Mouse (Mus musculus) gastrocnemius, postnatal 25 days (tissue): ENCODE results near the gene Med22. TPM values are rescaled to one million over a fixed set of nuclear protein-coding genes. Genes with fewer than 3 reads are reported as not detected.
A peak's percentile ranks its signal among the peaks of the same experiment; 100 is the strongest.
"Not testable (repeated sequence)": the region's sequence is repeated elsewhere in the genome, so short reads cannot be mapped to it uniquely, and the experiment has no call there.

ENCODE experiments used
- DNase-seq: peaks from one replicate; pipeline ENCODE4 v3.0.0; 2022
- total RNA-seq, 2 experiments: library from RNA; stranded (reverse); gene quantifications; 1 replicate in 1 of 2; 2 replicates in 1 of 2; pipeline ENCODE4 v1.2.3; 2021

The Med22 gene
- total RNA-seq, 2 experiments from 2014 or later: 16.2 to 17.6 TPM

DNA sequence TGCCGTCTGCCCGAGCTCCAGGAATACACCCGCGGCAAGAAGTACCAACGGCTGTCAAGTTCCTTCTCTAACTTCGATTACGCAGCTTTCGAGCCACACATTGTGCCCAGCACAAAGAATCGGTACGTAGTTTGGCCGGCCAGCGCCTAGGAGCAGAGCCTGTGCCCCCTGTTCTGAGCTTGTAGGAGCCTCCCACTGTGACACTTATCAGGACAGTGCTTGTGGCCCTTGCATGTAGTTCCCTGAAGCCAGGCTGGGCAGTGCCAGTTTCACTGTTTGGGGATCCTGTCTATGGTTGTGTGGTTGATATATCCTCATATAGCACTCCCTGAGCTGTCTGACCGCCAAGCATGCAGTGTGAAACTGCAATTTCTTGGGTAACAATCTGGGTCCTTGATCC lies 6.3 kb upstream of the Med22 start:
- no peak for DNase-seq

DNA sequence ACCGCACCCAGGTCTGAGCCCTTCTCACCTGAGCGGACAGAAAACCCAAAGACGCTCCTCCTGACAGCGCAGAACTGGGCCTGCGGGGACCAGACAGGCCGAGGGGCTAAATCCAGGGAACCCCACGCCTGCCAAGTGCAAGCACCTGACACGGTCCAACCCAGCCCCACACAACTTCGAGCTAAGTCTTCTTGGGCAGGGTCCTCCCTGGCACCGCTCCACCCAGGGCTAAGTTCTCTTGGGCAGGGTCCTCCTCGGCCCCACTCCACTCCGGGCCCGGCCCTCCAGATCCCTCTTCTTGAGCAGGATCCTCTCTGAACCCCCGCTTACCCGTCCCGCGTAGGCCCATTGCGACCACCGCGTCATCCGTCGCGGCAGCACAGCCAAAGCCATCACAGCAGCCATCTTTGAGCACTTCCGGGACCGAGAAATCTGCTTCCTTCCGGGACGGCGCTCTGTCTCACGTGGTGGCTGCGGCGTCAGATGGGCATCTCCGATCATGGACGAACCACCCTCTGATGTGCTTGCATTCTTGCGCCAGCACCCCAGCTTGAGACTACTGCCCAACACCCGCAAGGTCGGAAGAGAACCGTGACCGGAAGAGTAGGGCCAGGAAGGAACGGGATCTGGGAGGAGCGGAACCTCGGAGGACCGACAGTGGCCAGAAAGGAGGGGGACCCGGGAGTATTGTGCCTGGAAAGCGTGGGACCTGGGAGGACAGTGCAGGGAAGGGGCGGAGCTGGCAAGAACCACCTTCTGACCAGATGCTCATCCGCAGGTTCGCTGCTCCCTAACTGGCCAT lies 5.7 kb upstream of the Med22 start, which contains the start of the genes Surf2 and Surf1:
Surf2 (plus strand) TSS at position 441 of the 802 bp plus-strand sequence.
Surf1 (minus strand) TSS at position 604 of the 802 bp plus-strand sequence.
- peak; percentile 71 for DNase-seq

DNA sequence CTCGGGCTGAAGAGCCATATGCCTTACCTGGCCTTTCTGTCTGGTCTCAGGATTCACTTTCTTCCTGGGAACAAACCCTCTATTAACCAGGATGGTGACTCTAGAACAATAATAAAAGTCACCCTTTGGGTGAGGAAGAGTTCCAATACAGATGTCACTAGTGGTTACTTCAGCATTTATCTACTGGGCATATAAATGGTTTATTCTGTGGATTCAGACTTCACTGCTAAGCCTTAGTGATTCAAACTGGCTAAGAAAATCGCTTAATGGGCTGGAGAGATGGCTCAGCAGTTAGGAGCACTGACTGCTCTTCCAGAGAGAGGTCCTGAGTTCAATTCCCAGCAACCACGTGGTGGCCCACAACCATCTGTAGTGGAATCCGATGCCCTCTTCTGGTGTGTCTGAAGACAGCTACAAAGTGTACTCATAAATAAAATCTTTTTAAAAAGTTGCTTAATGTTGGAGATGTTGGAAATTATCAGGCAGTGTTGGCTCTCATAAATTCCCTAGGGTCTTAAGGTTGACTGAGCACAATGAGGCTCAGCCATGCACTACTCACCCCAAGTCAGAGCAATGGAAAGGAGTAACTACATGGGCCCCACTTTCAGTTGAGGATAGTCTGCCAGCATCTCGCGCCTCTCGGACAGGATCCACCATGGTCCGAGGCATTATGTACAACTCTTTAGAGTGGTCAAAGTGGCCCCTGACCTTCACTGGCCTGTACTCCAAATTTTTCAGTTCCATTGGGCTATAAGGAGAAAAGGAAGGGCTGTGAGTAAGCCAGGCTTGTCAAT lies 3.9 kb upstream of the Med22 start:
- DNase-seq: no peak

DNA sequence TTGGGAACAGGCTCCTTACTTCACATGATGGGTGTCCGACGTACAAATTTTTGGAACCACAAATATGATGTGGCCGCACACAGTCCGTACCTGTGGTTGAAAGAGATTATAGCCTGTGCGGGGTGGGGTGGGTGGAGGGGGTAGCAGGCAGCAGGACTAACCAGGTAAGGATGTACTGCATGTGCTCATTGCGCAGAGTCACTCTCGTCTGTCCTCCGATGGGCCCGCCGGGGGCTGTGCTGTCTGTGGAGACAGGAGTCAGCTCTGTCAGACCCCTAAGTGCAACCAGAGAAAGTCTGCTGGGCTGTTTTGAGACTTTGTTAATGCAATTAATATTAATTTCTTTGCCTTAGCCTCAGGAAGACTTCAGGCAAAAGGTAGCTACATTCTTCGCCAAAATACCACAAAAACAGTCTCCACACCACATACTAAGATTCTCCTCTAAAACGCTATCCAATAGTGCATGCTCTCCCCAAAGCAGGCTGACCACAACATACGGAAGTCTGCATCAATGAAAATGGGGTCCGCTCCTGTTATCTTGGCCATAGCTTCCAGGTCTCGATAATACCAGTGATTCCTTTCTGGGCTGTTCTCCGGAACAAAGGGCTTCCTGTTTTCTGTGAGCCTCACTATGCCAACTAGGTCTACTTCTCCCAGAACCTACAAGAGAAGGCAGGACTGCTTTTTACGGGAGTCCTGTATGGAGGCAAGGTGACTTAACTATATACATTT lies 3.1 kb upstream of the Med22 start:
- no peak for DNase-seq

DNA sequence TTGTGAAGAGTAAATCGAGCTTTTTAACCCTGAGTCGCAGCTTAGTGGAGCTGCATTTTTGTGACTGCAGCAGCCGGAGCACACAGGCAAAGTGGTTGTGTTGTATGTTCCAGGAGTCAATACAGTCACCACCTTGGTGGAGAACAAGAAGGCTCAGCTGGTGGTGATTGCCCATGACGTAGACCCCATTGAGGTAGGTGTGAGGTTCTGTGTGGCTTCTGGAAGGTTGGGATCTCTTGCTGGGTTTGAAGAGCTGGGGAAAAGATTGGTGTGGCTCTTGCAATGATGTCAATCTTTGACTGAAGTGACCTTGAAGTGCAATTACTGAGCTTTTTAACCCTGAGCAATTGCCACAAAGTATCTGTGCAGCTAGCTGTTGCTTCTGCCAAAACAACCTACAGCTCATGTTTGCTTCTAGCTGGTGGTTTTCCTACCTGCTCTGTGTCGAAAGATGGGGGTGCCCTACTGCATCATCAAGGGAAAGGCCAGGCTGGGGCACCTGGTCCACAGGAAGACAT lies 1.8 kb upstream of the Med22 start:
- no peak for DNase-seq

DNA sequence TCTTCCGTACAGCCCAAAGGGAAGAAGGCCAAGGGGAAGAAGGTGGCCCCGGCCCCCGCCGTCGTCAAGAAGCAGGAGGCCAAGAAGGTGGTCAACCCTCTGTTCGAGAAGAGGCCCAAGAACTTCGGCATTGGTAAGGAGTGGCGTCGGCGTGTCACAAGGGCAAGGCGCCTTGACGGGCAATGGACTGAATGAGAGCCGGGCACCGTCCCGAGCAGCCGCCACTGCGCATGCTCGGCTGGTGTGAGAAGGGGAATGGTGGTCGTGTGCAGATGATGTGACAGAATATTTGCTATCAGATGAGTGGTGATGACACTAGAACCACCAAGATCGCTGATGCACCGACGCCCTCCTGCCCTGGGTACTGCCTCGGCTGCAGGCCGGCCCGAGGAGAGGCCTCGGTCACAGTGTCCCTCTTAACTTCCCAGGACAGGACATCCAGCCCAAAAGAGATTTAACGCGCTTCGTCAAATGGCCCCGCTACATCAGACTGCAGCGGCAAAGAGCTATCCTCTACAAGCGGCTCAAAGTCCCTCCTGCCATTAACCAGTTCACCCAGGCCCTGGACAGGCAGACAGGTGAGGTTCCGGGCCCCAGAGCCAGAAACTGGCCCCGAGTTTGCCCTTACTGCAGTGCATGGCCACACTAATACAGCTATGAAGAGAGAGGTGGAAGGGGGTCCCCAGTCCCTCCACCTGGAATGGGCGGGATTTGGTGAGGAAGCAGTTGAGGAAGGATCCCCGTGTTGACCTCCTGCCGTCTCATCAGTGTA lies 703 bp upstream of the Med22 start:
- no peak for DNase-seq

DNA sequence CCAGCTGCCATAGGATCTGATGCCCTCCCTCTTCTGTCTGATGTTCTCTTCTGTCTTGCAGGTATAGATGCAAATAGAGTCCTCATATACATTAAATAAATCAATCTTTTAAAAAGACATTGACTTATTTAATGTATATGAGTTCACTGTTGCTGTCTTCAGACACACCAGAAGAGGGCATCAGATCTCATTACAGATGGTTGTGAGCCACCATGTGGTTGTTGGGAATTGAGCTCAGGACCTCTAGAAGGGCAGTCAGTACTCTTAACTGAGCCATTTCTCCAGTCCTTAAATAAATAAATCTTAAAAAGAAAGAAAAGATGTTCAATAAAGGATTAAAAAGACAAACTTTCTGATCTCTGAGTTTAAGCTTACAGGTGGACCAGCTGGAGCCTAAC lies 1.1 kb downstream of the Med22 start:
- no peak for DNase-seq

DNA sequence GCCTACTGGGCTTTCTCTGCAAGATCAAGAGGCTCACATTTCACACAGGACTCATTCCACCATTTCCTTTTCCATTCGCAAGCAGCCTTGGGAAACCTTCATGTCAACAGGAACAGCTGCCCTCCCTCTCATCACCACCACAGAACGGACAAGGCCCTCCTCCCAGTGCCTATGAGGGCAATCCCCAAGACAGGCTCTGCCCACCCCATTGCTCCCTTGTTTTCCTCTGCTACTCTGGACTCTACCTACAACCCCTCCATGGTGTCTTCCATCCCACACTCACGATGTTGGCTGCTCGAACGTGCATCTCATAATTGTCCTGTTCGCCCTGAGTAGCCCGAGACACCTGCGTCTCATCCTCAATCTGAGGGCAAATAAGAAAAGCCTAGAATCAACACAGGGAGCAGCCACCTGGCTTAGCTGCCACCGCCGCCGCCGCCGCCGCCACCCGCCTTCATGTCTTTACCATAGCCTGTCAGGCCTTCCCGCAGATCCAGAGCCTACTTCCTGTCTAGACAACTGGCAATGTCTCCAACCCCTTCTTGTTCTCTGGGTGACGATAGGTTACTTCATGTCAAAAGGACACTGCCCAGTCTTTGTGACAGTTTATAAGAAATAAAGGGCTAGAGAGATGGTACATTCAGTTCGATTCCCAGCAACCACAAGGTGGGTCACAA lies 1.6 kb downstream of the Med22 start:
- DNase-seq: no peak

DNA sequence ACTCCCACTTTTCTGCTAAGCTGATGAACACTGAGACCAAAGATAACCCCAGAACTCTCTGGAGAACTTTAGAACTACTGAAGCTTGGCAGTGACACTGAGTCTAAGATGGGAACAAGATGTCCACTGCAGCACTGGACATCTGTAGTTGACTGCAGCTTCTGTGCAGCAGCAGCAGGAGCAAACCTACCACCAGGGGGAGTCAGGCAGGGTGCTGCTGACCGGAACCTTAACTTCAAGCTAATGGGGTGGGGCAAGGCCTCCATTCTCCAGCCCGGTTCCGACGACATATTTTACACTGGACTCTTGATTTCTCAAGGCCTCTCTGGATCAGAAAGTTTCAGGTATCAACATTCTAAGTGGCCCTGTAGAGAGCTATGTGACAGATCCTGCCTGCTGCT lies 3.4 kb downstream of the Med22 start:
- DNase-seq: no peak

DNA sequence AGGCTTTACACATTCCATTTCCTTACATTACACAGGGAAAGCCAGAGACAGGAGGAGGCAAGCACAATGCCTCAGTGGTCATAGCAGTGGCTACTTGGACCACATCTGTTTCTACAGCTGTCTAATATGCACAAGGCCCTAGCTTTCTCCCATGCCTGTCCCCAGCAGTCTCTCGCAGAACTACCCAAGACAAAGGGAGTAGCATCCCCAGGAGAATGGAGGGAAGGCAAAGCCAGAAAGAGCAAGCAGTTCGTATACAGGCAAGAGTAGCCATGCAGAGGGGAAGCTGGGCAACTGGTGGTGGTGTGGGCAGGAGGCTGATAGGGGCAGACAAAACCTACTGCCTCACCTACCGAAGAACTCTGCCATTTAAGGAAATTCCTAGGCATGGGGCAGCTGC lies 4.0 kb downstream of the Med22 start:
- no peak for DNase-seq

DNA sequence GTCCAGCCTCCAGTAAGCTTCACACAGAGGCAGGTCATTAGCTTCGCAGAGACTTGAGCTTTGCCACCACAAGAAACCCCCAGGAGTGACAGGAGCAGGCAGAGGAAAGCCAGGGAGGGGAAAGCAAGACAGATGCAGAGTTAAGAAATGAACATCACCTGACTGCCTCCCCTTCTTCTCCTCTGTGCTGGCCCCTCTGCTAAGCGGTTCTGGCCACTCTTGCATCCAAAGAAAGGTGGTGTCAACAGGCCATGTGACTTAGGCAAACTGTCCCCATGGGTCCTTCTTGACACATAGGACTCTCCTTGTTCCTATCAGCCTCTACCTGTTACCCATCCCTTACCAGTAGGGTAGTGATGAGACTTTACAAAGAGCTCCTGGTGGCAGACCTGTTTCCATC lies 4.5 kb downstream of the Med22 start:
- DNase-seq: no peak

DNA sequence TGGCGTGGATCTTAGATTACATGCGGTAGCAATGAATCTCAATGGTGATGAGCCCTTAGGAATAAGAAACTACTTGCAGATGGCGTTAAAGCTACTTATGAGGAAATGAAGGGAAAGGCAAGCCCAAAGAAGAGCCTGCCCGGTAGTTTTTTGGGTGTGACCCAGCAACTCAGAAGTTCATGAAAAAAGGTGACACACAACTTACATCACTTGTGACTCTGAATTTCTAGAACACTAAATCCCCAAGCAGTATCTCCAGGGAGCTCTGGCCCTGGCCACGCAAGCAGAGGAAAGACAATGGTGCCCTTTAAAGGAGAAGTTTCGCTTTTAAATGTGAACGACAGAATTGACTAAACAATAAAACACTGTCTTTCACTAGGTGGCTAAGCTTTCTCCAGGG lies 7.2 kb downstream of the Med22 start:
- DNase-seq: no peak

DNA sequence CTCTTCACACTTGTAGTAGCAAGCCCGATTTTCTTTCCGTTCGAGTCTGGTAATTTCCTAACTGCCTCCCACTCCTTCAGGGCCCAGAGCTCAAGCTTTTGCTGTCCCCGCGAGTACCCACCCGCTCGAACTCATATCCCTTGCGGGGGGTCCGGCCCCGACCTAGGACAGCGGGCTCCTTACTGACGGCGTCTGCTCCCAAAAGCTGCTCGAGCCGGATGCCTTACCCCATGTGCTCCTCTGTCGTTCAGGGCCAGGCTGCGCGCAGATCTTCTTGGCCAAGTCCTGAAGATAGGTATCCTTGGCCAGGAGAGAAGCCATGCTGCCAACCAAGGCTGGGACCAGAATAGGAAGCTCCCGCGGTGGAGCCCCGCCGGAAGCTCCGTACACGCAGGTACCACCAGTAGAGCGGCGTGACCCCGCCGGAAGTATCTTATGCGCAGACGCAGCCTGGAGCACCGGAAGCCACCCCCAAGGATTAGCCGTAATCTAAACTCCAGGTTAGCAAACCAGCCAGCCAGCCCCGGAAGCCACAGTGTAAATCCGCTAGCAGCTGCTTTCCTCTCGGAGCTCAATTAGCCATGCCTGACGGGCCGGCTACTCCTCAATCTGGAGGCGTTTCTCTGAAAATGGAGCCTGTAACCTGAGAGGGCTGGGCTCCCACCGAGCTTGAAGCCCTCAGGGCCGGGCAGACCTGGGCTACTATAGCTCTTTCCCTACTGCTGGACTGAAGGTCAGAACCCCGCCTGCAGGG lies 7.8 kb downstream of the Med22 start, which contains the start of gene Surf6:
Surf6 (minus strand) TSS at position 413 of the 754 bp plus-strand sequence.
- DNase-seq: peak; percentile 93

DNA sequence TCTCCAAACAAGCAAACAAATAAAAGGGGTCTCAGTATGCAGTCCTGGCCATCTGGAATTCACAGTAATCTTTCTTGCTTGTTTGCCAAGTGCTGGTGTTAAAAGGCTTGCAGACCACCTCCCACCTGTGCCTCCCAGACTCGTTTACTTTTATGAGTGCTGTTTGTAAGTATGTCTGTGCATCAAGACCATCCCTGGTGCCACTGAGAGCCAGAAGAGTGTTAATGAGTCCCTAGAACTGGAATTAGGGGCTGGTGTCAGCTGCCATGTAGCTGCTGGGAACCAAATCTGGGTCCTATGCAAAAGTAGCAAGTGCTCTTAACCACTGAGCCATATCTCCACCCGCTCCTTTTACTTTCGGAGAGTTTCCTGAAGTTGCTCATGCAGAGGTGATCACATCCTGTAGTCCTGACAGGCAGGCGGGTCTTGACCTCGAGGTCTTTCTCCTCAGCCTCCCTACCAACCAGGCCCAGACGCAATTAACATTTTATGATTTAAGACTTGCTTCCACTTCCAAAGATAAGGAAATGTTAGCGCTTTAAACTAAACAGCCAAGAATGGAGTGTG lies 8.6 kb downstream of the Med22 start:
- no peak for DNase-seq

DNA sequence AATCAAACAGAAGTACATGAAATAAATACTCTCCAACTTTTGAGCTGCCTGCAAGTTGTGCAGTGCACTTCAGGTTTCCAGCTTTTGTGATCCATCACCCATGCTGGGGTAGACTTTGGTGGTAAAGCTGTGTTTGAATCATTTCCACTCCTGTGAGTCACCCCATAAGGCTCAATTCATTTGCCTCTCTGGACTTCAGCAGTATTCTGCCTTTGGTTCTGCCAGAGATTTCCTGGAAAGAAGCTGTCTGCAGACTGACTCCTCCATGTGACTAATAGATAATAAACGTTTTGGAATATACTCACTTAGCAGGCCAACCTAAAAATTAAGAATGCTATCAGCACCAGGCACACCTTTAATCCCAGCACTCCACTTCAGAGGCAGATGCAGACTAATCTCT lies 9.7 kb downstream of the Med22 start:
- no peak for DNase-seq

DNA sequence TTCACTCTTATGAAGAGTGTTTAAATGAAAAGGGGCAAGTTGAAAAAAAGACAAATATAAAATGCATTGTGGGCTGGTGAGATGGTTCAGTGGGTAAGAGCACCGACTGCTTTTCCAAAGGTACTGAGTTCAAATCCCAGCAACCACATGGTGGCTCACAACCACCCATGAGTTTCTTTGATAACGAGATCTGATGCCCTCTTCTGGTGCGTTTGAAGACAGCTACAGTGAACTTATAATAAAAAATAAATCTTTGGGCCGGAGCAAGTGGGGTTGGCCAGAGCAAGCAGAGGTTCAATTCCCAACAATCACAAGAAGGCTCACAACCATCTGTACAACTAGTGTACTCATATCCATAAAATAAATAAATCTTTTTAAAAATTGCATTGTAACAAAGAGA lies 14.6 kb downstream of the Med22 start:
- DNase-seq: no peak

DNA sequence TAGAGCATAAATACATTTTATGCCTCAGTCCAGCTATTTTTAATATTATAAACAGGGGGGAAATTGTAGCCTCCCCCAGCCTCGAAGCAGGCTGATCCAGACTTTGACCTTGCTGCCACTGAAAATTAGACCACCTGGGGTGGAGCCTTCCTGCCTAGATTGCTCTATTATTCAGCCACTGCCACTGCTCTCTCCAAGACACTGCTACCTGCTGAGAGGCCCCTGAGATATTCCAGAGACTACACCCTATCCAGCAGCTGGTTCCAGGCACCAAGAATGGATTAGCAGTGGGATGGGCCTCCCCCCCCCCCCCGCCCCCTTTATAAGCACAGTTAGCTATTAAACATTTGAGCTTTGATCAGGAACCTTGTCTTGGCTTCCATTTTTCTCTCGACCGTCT lies 24.3 kb downstream of the Med22 start:
- DNase-seq: not testable (repeated sequence)

DNA sequence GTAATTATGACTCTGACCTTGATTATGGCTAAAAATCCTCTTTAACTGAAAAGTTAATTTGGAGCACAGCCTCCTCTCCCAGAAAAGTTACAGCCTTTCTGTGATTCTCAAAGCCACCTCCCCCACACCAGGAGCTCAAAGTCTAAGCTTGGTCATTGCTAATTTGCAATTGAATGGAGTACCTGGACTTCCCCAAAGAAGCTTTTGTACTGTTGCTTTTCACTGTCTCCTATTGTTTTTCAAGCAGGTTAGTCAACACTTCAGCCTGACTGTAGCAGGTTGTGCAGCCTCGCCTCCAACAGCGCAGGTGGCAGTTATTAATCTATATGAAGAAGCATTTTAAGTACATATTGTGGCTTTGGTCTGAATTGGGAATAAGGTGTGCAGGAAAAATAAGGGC lies 24.9 kb downstream of the Med22 start:
- DNase-seq: not testable (repeated sequence)

DNA sequence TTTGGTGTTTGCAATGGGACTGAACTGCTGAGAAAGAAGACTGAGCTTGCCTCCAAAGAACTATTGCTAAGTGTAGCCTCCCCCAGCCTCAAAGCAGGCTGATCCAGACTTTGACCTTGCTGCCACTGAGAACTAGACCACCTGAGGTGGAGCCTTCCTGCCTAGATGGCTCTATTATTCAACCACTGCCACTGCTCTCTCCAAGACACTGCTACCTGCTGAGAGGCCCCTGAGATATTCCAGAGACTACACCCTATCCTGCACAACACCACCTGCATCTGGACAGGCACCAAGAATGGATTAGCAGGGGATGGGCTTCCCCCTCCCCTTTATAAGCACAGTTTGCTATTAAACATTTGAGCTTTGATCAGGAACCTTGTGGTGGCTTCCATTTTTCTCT lies 31.9 kb downstream of the Med22 start:
- DNase-seq: no peak

DNA sequence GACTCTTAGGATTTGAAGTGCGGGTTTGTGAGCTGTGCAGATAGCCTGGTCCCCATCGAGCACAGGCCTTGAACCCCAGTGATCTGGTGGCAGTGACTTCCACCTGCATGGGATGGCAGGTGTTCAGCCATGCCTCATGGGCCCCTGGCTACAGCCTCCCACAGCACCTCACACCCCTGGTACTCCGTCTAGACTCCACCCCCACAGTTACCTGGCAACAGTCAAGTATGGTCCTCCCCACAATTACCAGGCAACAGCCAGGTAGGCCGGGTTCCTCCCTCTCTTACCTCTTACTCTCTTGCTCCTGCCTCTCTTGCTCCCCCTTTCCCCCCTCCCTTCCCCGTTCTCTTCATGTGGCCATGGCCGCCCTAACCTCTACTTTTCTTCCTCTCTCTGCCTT lies 39.8 kb downstream of the Med22 start:
- no peak for DNase-seq
